Mouse (Mus musculus) Patski (cell line): ENCODE data around the gene Dnajc4. TPM values are rescaled to one million over a fixed set of nuclear protein-coding genes. Genes with fewer than 3 reads are reported as not detected.

Source experiments
- ATAC-seq: fragments of 100-300 bp; one replicate; pipeline ENCODE4 v1.8.0; 2021
- CTCF ChIA-PET: fragments of 350-600 bp; sonication (Branson Sonifier 250); formaldehyde crosslinking; loops from one replicate; lab custom pipeline; 2022; ENCODE audit warnings: inconsistent platforms; lab: Charles Lee
- POLR2A ChIA-PET: fragments of 350-600 bp; sonication (Branson Sonifier 250); formaldehyde crosslinking; loops from one replicate; lab custom pipeline; 2022; ENCODE audit warnings: antibody characterized with exemption, inconsistent platforms; lab: Charles Lee
- DNase-seq: peaks from one replicate; pipeline ENCODE4 v3.0.0-alpha.2; 2011; ENCODE audit warnings: low read depth, low spot score
- H3K27me3 ChIP-seq: fragments of 371-371 bp; one replicate; pipeline ENCODE4 v1.5.1; 2021
- CTCF ChIP-seq: fragments of 100-300 bp; IDR thresholded peaks from one replicate; pipeline ENCODE4 v1.5.1; 2021
- in situ Hi-C: fragments of 300-500 bp; cut with MboI; formaldehyde crosslinking; loops from 3 replicates; pipeline ENCODE4 v1.11.1; 2018; ENCODE audit warnings: low pct_unique_long_range_greater_than_20kb, mixed read lengths
- polyA plus RNA-seq: library from polyadenylated mRNA; unstranded; gene quantifications from one replicate; pipeline ENCODE4 v1.2.3, GENCODE M21; 2021

Gene Dnajc4
- polyA plus RNA-seq, 1 experiment from 2014 or later: 26.0 TPM

DNA sequence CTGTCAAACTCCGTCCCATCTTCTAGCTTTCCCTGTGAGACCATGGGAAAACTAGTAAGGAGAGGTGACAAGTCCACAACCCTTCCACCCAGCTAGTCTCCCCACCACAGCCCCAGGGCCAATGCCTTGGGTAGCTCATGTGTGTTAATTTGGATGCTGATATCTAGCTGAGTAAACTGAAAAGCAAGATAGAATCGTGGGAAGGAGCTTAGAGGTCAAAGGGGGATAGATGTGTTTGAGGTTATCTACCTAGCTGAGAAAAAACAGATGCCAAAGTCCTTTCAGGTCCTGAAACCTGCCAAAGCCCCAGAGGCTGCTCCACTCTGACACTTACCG is 13.8 kb downstream of the Dnajc4 start:
- in situ Hi-C loops: loop anchor here (5.0 kb wide), 1 partner anchor 56 kb away; the partner anchor contains the start of gene Esrra
- ChIA-PET CTCF (interaction anchor here (1.0 to 5.5 kb wide), 7 partner anchors 8 to 55 kb away, joined by 3 to 36 read pairs (median 9); partner anchors contain the start of genes Catsperz, Dnajc4, Esrra and Nudt22), POLR2A (interaction anchor here (0.7 to 7.0 kb wide), 6 partner anchors 17 to 105 kb away, joined by 3 to 44 read pairs (median 4); partner anchors contain the start of genes Bad, Gpr137, Nudt22 and Trpt1)
- no peak for ATAC-seq
- no peak for DNase-seq
- H3K27me3 ChIP-seq: no peaks in the 10 kb centered on the region
- no peak for TF ChIP-seq CTCF

DNA sequence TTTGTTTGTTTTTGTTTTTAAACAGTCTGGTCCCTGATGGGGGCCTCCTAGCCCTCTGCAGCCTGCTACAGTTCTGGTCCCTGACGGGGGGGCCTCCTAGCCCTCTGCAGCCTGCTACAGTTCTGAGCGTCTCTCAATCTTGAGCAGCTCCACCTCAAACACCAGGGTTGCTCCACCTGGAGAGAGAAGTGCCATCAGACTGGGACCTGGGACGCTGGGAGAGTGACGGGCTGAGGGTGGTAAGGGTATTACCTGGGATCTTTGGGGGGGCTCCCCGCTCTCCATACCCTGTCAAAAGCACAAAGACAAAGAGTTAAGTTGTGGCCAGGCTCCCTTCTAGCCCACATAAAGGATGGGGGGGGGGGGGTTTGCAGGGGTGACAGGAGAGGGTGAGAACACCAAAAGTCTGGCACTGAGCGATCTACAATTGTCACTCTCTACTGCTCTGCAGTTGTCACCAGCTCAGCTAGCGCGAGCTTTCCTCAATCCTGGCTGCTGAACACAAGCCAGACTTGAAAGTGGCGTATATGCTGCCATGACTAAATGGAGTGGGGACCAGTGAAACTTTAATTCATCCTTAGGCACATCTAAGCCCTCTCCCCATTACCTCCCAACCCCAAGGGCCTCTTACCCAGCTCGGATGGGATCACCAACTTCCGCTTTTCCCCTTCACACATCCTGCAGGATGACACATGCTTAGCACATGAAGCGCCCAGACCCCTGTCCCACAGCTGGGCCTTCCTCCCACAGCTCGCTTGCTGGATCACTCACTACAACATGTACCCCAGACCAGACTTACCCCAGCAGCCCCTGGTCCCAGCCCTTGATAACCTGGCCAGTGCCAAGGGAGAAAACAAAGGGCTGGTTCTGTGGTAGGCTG is 14.4 kb downstream of the Dnajc4 start:
- POLR2A ChIA-PET: interaction anchor here (0.7 to 7.0 kb wide), 6 partner anchors 17 to 105 kb away, joined by 3 to 44 read pairs (median 4); partner anchors contain the start of genes Bad, Gpr137, Nudt22 and Trpt1
- TF ChIP-seq CTCF: no peak
- no peaks in the 10 kb centered on the region for H3K27me3 ChIP-seq
- ATAC-seq (no peak), DNase-seq (no peak)
- CTCF ChIA-PET: interaction anchor here (1.0 to 5.5 kb wide), 7 partner anchors 8 to 55 kb away, joined by 3 to 36 read pairs (median 9); partner anchors contain the start of genes Catsperz, Dnajc4, Esrra and Nudt22
- in situ Hi-C loops: loop anchor here (5.0 kb wide), 1 partner anchor 56 kb away; the partner anchor contains the start of gene Esrra

DNA sequence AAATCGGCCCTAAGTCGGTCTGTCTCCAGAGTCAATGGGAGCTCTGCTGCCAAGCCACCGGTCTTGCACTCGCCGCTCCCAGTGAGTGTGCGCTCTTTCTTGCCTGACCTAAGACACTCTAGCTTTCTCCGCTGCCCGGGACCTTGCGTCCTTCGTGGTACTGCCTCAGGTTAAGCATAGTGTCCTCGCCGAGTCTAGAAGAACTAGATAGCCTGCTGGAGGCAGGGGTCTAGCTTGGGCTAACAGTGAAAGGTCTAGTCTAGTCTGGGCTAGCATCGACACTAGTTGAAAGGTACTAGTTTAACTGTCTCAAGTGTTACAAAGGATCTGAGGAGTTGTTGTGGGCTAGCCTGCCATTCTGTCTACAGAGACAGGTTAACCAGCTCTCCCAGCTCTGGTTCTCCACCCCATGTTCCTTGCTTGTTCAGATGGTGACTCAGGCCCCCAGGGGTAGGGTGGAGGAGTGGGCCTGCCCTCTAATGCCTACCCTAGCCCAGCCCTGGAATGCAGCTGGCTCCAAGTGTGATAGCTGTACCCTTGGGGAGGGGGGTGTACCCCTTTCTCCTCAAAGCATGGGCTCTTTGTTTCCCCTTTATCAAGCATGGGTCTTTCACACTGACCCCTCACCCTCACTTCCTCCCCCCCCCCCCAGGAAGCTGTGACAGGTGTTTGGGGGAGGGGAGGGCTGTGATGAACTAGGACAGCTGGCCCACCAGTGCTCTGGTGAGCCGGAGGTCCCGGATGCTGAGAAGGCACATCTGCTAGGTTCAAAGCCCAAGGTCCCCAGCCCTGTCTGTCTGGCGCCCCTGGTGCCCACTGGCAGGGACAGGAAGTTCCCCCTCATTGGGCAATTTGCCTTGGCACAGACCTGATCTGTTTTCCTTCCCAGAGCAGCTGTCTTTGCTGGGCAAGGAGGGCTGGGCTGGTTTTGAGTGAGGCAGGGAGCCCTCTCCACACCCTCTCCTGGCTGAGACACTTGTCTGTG is 16.5 kb downstream of the Dnajc4 start, which contains the start of gene Plcb3:
Gene Plcb3 (minus strand): TSS at position 934 of the 985 bp plus-strand sequence.
- in situ Hi-C loops: loop anchor here (5.0 kb wide), 1 partner anchor 54 kb away; the partner anchor contains the start of gene Esrra
- no peak for DNase-seq
- CTCF ChIA-PET: interaction anchor here (0.8 to 5.5 kb wide), 9 partner anchors 8 to 53 kb away, joined by 3 to 36 read pairs (median 4); partner anchors contain the start of genes Bad, Catsperz and Esrra
- no peaks in the 10 kb centered on the region for H3K27me3 ChIP-seq
- no peak for TF ChIP-seq CTCF
- POLR2A ChIA-PET: interaction anchor here (0.5 to 7.0 kb wide), 18 partner anchors 12 to 1413 kb away, joined by 3 to 44 read pairs (median 3); partner anchors contain the start of genes Bad, Catsperz, Gpr137 and Nudt22
- no peak for ATAC-seq

DNA sequence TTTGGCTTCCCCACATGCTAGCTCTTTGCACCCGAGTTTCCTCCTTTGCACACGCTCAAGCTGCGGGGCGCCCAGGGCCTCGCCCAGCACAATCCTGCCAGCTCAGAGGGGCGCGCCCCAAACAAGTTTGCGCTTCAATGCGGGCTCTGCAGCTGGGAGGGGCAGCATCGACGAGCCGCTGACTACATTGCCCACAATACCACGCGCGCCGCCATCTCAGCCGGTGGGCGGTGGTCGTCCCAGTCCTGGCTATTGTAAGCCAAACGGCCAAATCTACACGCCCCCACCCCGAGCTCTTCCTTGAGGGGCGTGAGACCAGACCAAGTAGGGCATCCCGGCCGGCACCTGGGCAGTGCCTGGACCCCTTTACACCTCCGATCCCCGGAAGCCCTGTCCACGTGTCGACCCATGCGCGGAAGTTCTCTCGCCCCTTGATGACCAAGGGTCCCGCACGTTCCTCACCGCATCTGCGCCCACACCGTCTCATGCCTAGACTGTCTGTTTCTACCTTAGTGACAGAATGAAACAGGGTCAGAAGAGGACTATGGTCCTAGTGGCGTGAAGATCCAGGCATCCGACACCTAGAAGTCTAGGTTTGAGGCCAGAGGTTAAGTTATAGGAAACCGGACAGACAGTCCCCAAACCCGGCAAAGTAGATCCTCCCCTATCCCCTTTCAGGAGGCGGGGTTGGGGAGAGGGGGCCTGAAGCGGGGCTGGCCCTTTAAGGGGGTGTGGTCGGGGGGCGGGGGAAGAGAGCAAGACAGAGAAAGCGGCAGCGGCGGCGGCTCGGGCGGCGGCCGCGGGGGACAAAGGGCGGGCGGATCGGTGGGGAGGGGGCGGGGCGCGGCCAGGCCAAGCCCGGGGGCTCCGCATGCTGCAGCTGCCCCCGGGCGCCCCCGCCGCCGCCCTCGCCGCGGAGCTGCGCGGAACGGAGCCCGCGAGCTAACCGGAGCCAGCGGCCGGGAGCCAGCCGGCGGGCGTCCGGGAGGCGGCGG is 17.9 kb downstream of the Dnajc4 start, which contains the start of gene Ppp1r14b:
Gene Ppp1r14b (plus strand): TSS at position 758 of the 995 bp plus-strand sequence.
- H3K27me3 ChIP-seq: no peaks in the 10 kb centered on the region
- CTCF ChIA-PET: interaction anchor here (0.8 to 5.5 kb wide), 5 partner anchors 10 to 51 kb away, joined by 3 to 36 read pairs (median 3); partner anchors contain the start of genes Catsperz and Esrra
- DNase-seq (no peak), ATAC-seq (peak; percentile 29)
- TF ChIP-seq CTCF: no peak
- POLR2A ChIA-PET: interaction anchor here (0.6 to 7.0 kb wide), 11 partner anchors 14 to 1412 kb away, joined by 3 to 44 read pairs (median 4); partner anchors contain the start of genes Bad, Gpr137, Nudt22 and Prdx5
- in situ Hi-C loops: loop anchor here (5.0 kb wide), 1 partner anchor 52 kb away; the partner anchor contains the start of gene Esrra

DNA sequence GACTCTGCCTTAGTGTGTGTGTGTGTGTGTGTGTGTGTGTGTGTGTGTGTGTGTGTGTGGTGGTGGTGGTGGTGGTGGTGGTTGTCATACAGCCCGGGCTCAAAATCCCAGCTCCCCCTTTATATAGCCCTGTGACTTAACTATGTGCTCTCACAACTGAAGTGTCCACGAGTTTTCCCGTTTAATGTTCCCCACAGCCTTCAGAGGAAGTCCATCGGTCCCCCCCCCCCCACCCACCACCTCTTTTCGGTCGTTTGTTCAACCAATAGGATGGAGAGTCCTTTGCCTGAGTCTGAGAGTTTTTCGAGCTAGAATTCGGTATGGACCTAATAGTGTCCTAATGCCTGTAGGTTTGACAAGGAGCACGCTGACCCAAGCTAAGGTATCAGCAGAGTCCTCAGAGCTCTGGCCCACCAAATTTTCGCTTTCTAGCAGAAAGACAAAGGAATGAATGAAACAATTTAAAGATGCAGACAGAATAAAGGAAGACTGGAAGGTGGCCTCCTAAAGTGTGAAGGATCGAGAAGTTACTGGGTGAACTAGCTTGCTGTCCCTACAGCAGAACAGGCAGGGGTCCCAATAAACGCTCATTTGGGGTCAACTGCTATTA is 18.7 kb downstream of the Dnajc4 start:
- ChIA-PET CTCF (interaction anchor here (1.1 kb wide), 1 partner anchor 11 kb away, joined by 3 read pairs; no protein-coding TSS in a partner anchor), POLR2A (interaction anchor here (0.7 to 7.0 kb wide), 6 partner anchors 15 to 622 kb away, joined by 3 to 44 read pairs (median 4); partner anchors contain the start of genes Bad, Gpr137 and Vegfb)
- H3K27me3 ChIP-seq: no peaks in the 10 kb centered on the region
- in situ Hi-C loops: no loop called here
- DNase-seq (no peak), ATAC-seq (no peak)
- TF ChIP-seq CTCF: no peak

DNA sequence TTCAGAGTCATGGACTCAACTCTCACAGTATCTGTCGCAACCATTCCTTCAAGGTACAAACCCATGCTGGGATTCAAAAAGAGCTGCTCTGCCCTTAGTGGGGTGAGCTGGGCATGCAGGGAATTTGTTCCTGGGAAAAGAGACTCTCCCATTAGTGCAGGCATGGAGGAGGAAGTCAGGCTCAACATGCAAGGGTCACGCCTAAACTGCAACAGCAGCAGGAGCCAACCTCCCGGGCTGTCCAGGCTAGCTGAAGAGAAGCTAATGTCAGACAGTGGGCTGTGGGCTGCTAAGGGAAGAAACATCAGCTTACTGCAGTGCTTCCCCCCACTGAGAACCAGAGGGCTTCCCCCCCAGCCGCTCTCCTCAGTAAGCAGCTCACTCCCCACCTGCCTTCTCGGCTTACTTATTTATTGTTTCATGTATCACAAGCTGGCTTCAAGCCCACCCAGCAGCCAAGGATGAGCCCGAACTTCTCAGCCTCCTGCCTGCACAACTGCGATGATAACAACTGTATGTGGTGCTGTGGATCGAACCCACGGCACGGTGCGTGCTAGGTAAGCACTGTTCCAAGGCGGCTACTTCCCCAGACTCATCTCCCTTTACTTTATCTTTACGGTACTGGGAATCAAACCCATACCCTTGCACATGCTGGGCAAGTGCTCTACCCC is 20.0 kb downstream of the Dnajc4 start:
- DNase-seq (no peak), ATAC-seq (no peak)
- ChIA-PET POLR2A (interaction anchor here (0.8 to 3.7 kb wide), 3 partner anchors 15 to 31 kb away, joined by 3 to 20 read pairs (median 3); partner anchors contain the start of gene Bad), CTCF (interaction anchor here (1.1 to 1.4 kb wide), 3 partner anchors 7 to 22 kb away, joined by 3 to 4 read pairs (median 4); no protein-coding TSS in a partner anchor)
- in situ Hi-C loops: no loop called here
- H3K27me3 ChIP-seq: no peaks in the 10 kb centered on the region
- no peak for TF ChIP-seq CTCF

DNA sequence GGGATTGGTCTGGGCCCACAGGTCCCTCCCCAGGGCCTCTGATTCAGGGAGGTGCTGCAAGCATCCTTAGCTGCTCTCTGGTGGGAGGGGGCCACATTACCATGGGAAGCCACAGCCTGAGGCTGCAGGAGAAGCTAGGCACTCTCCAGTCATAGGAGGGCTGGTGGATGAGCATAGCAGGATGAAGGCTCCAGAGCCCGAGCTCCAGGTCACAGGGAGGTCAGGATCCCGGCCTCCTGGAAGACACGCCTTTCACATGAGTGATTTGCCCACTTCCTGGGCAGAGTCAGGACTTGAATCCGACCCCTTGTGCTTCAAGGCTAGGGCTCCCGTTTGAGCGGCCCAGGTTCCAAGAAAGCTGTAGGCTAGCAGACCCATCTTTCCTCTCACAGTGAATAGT is 20.7 kb downstream of the Dnajc4 start:
- in situ Hi-C loops: no loop called here
- no peaks in the 10 kb centered on the region for H3K27me3 ChIP-seq
- CTCF ChIA-PET: interaction anchor here (1.1 to 3.6 kb wide), 5 partner anchors 8 to 47 kb away, joined by 3 to 21 read pairs (median 4); no protein-coding TSS in a partner anchor
- ATAC-seq (no peak), DNase-seq (no peak)
- POLR2A ChIA-PET: interaction anchor here (0.6 to 3.7 kb wide), 4 partner anchors 11 to 30 kb away, joined by 3 to 20 read pairs (median 5); partner anchors contain the start of genes Bad and Gpr137
- TF ChIP-seq CTCF: no peak
